Mouse (Mus musculus): ENCODE measurements around the gene Rcsd1.

GRCm38 (mm10) chr1:165679618-165679997 lies 29.9 kb downstream of the Rcsd1 start:
- TF ChIP-seq CTCF (IDR thresholded peaks at IDR 0.05; ENCODE audit: insufficient read depth, low read length) (0 out of 2 replicates have a peak, but pooled peaks have one; percentile 13), POLR2A (IDR thresholded peaks at IDR 0.05; ENCODE audit: borderline replicate concordance, extremely low read depth, low read depth, low read length) (no peak)

Data from lung, adult 2 months (tissue).